Mouse (Mus musculus) gonadal fat pad, adult 2 months (tissue): ENCODE data around the gene Klhl8. TPM values are rescaled to one million over a fixed set of nuclear protein-coding genes. Genes with fewer than 3 reads are reported as not detected.
"Not testable (repeated sequence)": the region's sequence is repeated elsewhere in the genome, so short reads cannot be mapped to it uniquely, and the experiment has no call there.

ENCODE experiments used
- DNase-seq: peaks from one replicate; pipeline ENCODE4 v3.0.0-alpha.2; 2012; ENCODE audit warnings: low read depth
- polyA plus RNA-seq: library from polyadenylated mRNA; depleted of rRNA; stranded (reverse); fragments of >200 nt; gene quantifications from 2 replicates; pipeline ENCODE4 v1.2.3, GENCODE M21; 2012; rRNA removed

Klhl8 gene
- polyA plus RNA-seq, result 9.3 and 9.8 TPM in 2 replicates

GRCm38 (mm10) chr5:103910748-103911409, at the start of gene Klhl8:
TSS of gene Klhl8 (minus strand) at chr5:103911259.
- DNase-seq, result no peak

GRCm38 (mm10) chr5:103954638-103955037, 43.6 kb upstream of the Klhl8 start:
- no peak for DNase-seq

GRCm38 (mm10) chr5:103953135-103954083, 42.4 kb upstream of the Klhl8 start:
- DNase-seq, result peak; percentile 71

DNA sequence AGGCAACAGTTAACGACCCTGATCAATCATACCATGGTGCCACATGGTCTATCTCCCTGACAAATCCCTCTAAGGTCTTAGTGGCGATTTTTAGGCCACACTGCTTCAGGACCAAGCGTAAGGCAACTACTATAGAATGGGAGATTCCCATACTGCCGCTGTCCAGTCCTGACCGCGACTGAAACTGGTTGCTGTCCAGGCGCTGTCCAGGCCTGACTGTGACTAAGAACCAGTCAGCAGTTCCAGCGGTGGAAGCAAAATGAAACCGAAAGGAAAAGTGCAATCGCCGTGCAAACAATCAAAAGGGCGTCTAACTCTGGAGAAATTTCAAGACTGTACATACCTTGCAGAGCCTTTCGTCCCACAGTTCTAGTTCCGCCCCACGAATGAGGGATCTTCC, 39.1 kb upstream of the Klhl8 start:
- not testable (repeated sequence) for DNase-seq

DNA sequence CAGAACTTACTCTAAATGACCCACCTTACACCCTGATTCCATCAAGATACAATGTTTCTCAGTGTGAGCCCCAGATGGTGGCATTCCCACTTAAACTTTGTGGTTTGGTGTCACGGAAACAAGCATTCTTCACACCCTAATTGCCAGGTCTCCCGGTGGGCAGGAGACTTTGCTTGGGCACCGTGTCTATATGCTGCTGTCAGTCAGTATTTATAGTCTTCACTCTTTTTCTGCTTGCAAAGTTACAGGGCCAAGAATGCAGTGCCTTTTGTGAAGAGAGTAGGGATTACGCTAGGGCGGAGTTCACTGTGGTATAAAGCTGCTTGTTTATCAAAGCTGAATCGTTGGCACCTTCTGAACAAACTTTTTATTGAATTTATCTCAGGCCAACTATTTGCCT, 32.1 kb upstream of the Klhl8 start:
- no peak for DNase-seq

- DNase-seq, result no peak
Measured at GRCm38 (mm10) chr5:103939856-103940255, 28.8 kb upstream of the Klhl8 start.

GRCm38 (mm10) chr5:103939350-103939652, 28.2 kb upstream of the Klhl8 start:
- DNase-seq, result no peak

DNA sequence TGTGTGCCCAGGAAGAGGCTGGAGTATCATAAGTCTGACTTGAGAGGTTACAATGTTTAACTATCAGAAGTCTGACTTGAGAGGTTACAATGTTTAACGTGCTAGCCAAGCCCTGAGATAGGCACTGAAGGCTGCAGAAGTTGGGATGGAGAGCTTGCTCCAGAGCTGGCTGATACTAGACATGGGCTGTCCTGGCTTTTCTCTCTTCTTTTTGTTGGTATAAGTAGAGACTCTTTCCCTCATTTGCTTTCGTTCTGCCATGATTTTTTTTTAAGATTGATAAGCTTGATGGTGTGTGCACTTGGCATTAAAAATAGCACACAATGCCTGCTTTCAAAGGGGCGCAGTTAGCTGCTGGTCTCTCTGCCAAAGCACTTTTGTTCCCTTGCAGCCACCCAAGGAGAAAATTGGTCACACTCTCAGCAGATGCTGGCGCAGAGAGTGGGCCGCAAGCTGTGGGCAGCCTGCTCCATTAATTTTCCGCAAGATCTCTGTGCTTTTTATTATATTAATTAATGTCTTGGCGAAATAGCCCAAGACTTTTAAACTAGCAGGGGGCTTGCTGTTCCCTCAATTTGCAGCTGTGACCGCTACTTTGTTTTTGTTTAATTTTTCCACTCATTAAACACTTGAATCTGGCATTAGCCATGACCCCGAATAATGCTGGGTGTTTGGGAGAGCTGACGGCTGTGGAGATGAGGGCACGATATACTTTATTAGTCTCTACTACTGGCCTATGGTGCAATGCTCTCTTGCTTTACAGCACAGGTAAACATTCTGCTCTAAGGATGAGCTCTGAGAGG, 27.7 kb upstream of the Klhl8 start:
- no peak for DNase-seq

- DNase-seq, result no peak
Measured at GRCm38 (mm10) chr5:103936906-103937589, 26.0 kb upstream of the Klhl8 start.

- not testable (repeated sequence) for DNase-seq
Measured at GRCm38 (mm10) chr5:103931924-103932323, 20.9 kb upstream of the Klhl8 start.

- DNase-seq, result no peak
Measured at GRCm38 (mm10) chr5:103930511-103930910, 19.5 kb upstream of the Klhl8 start.

DNA sequence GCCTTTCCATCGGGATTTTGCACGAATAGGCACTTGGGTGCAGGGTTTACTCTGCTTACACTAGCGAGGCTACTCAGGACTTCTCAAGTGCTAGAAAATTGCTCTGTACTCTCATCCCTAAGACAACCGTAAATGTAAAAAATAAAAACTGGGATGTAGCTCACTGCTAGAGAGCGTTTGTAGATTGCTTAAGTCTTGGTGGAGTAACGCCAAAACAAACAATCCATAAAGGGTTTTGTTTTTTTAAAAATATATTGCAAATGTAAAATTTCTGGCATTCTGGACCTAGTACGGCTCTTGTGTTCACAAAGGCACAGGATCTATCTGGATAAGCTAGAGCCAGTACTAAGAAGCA, 17.1 kb upstream of the Klhl8 start:
- no peak for DNase-seq

DNA sequence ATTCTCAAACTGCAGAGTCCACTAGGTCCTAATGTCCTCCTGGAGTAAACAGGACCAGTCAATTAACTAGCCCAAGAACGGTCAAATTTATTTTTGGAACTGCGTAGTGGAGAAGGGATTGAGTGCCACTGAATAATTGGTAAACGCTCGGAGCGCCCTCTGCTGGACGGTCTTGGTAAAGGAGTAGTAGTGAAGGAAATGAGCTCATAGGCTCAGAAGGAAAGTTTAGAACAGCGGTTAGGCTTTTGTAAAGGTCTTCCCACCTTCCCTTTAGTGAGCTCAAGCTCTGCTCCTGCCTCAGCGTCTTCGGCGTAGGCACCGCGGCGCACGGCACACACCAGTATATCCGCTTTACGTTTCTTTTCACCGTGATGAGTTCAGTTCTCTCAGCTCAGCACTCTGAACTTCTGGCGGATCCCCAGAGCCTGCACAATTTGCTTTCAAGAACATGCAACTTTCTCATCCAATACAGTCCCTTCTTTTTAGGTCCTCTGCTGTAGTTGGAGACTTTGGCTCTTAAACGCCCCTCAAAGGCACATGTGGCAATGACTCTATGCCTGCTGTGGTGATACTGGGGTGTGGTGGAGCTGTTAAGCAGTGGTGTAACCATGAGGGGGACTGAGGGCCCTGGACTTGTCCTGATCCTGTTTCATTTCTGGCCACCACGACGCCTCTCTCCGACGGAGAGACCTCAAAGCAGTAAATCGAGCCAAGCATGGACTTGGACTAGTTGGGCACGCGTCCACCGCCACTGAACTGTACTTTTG, 16.6 kb upstream of the Klhl8 start:
- no peak for DNase-seq

DNA sequence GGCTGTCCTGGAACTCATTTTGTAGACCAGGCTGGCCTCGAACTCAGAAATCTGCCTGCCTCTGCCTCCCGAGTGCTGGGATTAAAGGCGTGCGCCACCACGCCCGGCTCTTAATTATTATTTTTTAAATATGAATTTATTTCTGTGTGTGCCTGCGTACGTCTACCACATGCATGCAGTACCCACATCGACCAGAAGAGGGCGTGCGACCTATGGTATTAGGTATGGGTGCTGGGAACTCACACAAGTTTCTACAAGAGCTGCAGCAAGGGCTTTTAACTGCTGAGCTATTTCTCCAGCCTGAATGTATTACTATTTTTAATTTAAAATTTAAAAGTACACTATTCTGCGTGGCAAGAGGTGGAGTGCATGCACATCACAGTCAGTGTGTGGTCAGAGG, 15.3 kb upstream of the Klhl8 start:
- no peak for DNase-seq

GRCm38 (mm10) chr5:103923755-103924154, 12.7 kb upstream of the Klhl8 start:
- DNase-seq, result no peak

GRCm38 (mm10) chr5:103923101-103923500, 12.0 kb upstream of the Klhl8 start:
- no peak for DNase-seq

DNA sequence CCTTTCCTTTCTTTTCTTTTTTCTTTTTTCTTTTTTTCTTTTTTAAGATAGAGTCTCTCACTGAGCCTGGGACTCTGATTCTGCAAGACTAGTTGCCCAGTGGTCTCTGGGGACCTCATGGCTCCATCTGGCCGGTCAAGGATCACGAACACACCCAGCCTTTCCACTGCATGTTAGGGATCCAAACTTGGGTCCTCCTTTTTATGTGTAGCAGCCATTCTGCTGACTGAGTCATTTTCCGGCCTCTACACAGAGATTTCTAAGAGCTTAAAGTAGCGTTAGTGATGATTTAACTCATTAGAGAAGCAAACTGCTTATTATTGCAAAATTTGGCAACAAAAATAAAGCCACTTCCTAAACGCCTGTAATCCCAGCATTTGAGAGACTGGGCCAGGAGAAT, 11.4 kb upstream of the Klhl8 start:
- DNase-seq, result no peak

DNA sequence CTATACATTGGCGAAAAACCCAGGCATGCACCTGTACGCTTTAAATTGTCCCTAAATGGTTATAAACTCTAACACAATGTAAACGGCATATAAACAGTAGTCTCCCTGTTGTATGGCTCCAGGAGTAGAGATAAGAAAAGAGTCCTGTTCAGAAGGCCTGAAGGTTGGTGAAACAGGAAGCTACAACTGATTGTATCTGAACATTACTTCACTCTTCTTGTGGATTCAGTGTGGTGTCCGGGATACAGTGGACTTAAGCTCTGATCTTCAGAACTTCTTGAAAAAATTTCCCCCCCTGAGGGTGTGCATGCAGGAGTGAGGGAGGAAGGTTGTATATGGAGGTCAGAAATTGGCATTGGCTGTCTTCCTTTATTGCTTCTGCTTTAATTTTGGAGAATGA, 8.4 kb upstream of the Klhl8 start:
- DNase-seq, result no peak

- no peak for DNase-seq
Measured at GRCm38 (mm10) chr5:103918233-103918632, 7.2 kb upstream of the Klhl8 start.

GRCm38 (mm10) chr5:103917357-103917895, 6.4 kb upstream of the Klhl8 start:
- DNase-seq, result no peak
